Mouse (Mus musculus) cerebellum, adult 2 months (tissue): ENCODE results near the gene Vps35.

Source experiments
- CTCF ChIP-seq: fragments of 200-500 bp; IDR thresholded peaks from 2 replicates; pipeline ENCODE4 v1.5.1; 2011; ENCODE audit warnings: low read depth, mild to moderate bottlenecking, control low read depth, low read length, moderate library complexity, borderline replicate concordance; ENCODE audit not compliant: insufficient read depth
- POLR2A ChIP-seq: fragments of 200-500 bp; IDR thresholded peaks from 2 replicates; pipeline ENCODE4 v1.6.1; 2011; ENCODE audit warnings: low read length, control low read depth, borderline replicate concordance; ENCODE audit not compliant: insufficient read depth

- no peak for TF ChIP-seq CTCF
- no peak for TF ChIP-seq POLR2A
Measured at GRCm38 (mm10) chr8:85220220-85220619, 79.4 kb downstream of the Vps35 start.
